Mouse (Mus musculus) E14TG2a.4 (cell line): ENCODE results near the gene Cyb561a3.

Source experiments
- H3K27me3 ChIP-seq: 2 replicates; pipeline ENCODE4 v1.6.1; 2014; ENCODE audit warnings: low read length, control low read depth; ENCODE audit not compliant: insufficient read depth
- H3K36me3 ChIP-seq: 2 replicates; pipeline ENCODE4 v1.6.1; 2014; ENCODE audit warnings: low read length, control low read depth; ENCODE audit not compliant: insufficient read depth
- H3K4me1 ChIP-seq: replicated peaks from 2 replicates; pipeline ENCODE4 v1.6.1; 2014; ENCODE audit warnings: low read depth, low read length, control low read depth
- H3K4me3 ChIP-seq: replicated peaks from 2 replicates; pipeline ENCODE4 v1.5.1; 2014; ENCODE audit warnings: mild to moderate bottlenecking, low read length
- H3K9me3 ChIP-seq: 2 replicates; pipeline ENCODE4 v1.6.1; 2014; ENCODE audit warnings: low read length, control low read depth
- CTCF ChIP-seq: conservative IDR thresholded peaks from 2 replicates; pipeline ENCODE4 v1.5.1; 2014; ENCODE audit warnings: low read length
- NANOG ChIP-seq: IDR thresholded peaks from 2 replicates; pipeline ENCODE4 v1.6.1; 2014; ENCODE audit warnings: borderline replicate concordance, low read length, mixed read lengths
- POU5F1 ChIP-seq: IDR thresholded peaks from 2 replicates; pipeline ENCODE4 v1.6.1; 2014; ENCODE audit warnings: low read length, borderline replicate concordance

Gene Cyb561a3

GRCm38 (mm10) chr19:10561558-10562314, 15.2 kb upstream of the Cyb561a3 start:
- no peak for TF ChIP-seq CTCF
- TF ChIP-seq NANOG: no peak
- no peak for TF ChIP-seq POU5F1
- Histone ChIP-seq H3K27me3 (no peaks in the 10 kb centered on the region), H3K9me3 (peaks cover 10% of the 10 kb centered on the region), H3K4me1 (peaks cover 4% of the 10 kb centered on the region), H3K4me3 (no peak overlapping the region), H3K36me3 (peaks cover 3% of the 10 kb centered on the region; the same call in 1 of the 2 replicates)

GRCm38 (mm10) chr19:10562351-10562750, 14.6 kb upstream of the Cyb561a3 start:
- Histone ChIP-seq H3K27me3 (no peaks in the 10 kb centered on the region), H3K9me3 (peaks cover 16% of the 10 kb centered on the region), H3K4me3 (no peak overlapping the region), H3K36me3 (peaks cover 3% of the 10 kb centered on the region; the same call in 1 of the 2 replicates), H3K4me1 (no peaks in the 10 kb centered on the region)
- TF ChIP-seq CTCF (no peak), NANOG (no peak), POU5F1 (no peak)

GRCm38 (mm10) chr19:10564278-10564677, 12.7 kb upstream of the Cyb561a3 start:
- TF ChIP-seq POU5F1: no peak
- no peak for TF ChIP-seq NANOG
- TF ChIP-seq CTCF: no peak
- no peaks in the 10 kb centered on the region for H3K27me3 ChIP-seq
- H3K36me3 ChIP-seq: peaks cover 21% of the 10 kb centered on the region
- H3K4me3 ChIP-seq: no peak overlapping the region
- peaks cover 35% of the 10 kb centered on the region for H3K9me3 ChIP-seq
- H3K4me1 ChIP-seq: no peaks in the 10 kb centered on the region

- Histone ChIP-seq H3K36me3 (peaks cover 31% of the 10 kb centered on the region), H3K9me3 (peaks cover 40% of the 10 kb centered on the region), H3K4me3 (no peak overlapping the region), H3K27me3 (no peaks in the 10 kb centered on the region), H3K4me1 (no peaks in the 10 kb centered on the region)
- no peak for TF ChIP-seq POU5F1
- TF ChIP-seq CTCF: no peak
- TF ChIP-seq NANOG: no peak
These were observed 11.8 kb upstream of the Cyb561a3 start for GRCm38 (mm10) chr19:10565217-10565616.

- Histone ChIP-seq H3K4me1 (no peaks in the 10 kb centered on the region), H3K36me3 (peaks cover 75% of the 10 kb centered on the region), H3K9me3 (peaks cover 40% of the 10 kb centered on the region), H3K27me3 (no peaks in the 10 kb centered on the region), H3K4me3 (no peak overlapping the region)
- TF ChIP-seq NANOG (no peak), CTCF (no peak), POU5F1 (no peak)
These were observed 7.3 kb upstream of the Cyb561a3 start for GRCm38 (mm10) chr19:10569627-10570026.

- TF ChIP-seq CTCF: no peak
- no peak for TF ChIP-seq POU5F1
- no peak for TF ChIP-seq NANOG
- Histone ChIP-seq H3K36me3 (peaks cover 10% of the 10 kb centered on the region), H3K4me3 (no peak overlapping the region), H3K27me3 (no peaks in the 10 kb centered on the region), H3K4me1 (peaks cover 25% of the 10 kb centered on the region), H3K9me3 (no peaks in the 10 kb centered on the region)
These were observed 3.1 kb downstream of the Cyb561a3 start for GRCm38 (mm10) chr19:10580102-10580501.

- peaks cover 6% of the 10 kb centered on the region for H3K36me3 ChIP-seq
- peaks cover 23% of the 10 kb centered on the region for H3K4me1 ChIP-seq
- no peak overlapping the region for H3K4me3 ChIP-seq
- TF ChIP-seq CTCF (no peak), NANOG (no peak), POU5F1 (no peak)
- no peaks in the 10 kb centered on the region for H3K27me3 ChIP-seq
- no peaks in the 10 kb centered on the region for H3K9me3 ChIP-seq
These were observed 3.8 kb downstream of the Cyb561a3 start for GRCm38 (mm10) chr19:10580761-10581160.

- H3K4me3 ChIP-seq: no peak overlapping the region
- H3K4me1 ChIP-seq: peaks cover 17% of the 10 kb centered on the region
- no peaks in the 10 kb centered on the region for H3K9me3 ChIP-seq
- peaks cover 6% of the 10 kb centered on the region for H3K36me3 ChIP-seq
- no peaks in the 10 kb centered on the region for H3K27me3 ChIP-seq
- TF ChIP-seq CTCF: no peak
- no peak for TF ChIP-seq POU5F1
- no peak for TF ChIP-seq NANOG
These were observed 5.0 kb downstream of the Cyb561a3 start for GRCm38 (mm10) chr19:10581984-10582383.
